Mouse (Mus musculus): ENCODE measurements at regions not wholly inside any gene's neighbourhood (a gene's known extent, or its start where the extent isn't known, plus 50 kb on each side); places are given as distances from the start of the nearest gene placed in this dataset.

GRCm38 (mm10) chr4:89445214-89446155, 134.6 kb upstream of the Cdkn2b start:
- peak; percentile 59 for DNase-seq

GRCm38 (mm10) chr4:89442526-89442925, 131.7 kb upstream of the Cdkn2b start:
- DNase-seq = no peak

GRCm38 (mm10) chr4:89440821-89441220, 130.0 kb upstream of the Cdkn2b start:
- DNase-seq = no peak

- DNase-seq = peak; percentile 19
Measured at GRCm38 (mm10) chr4:89440326-89440725, 129.5 kb upstream of the Cdkn2b start.

GRCm38 (mm10) chr4:89438665-89439064, 127.8 kb upstream of the Cdkn2b start:
- DNase-seq = peak; percentile 27

GRCm38 (mm10) chr4:89436764-89437163, 125.9 kb upstream of the Cdkn2b start:
- no peak for DNase-seq

GRCm38 (mm10) chr4:89434152-89434551, 123.3 kb upstream of the Cdkn2b start:
- DNase-seq = peak; percentile 35

GRCm38 (mm10) chr4:89433528-89433927, 122.7 kb upstream of the Cdkn2b start:
- DNase-seq = no peak

GRCm38 (mm10) chr4:89431520-89431919, 120.7 kb upstream of the Cdkn2b start:
- DNase-seq = peak; percentile 66

- no peak for DNase-seq
Measured at GRCm38 (mm10) chr4:89428465-89428864, 117.6 kb upstream of the Cdkn2b start.

- peak; percentile 94 for DNase-seq
Measured at GRCm38 (mm10) chr4:89427345-89428293, 116.8 kb upstream of the Cdkn2b start.

- DNase-seq = peak; percentile 44
Measured at GRCm38 (mm10) chr4:89425916-89426315, 115.1 kb upstream of the Cdkn2b start.

- peak; percentile 97 for DNase-seq
Measured at GRCm38 (mm10) chr4:89421694-89422354, 111.0 kb upstream of the Cdkn2b start.

GRCm38 (mm10) chr4:89420868-89421267, 110.0 kb upstream of the Cdkn2b start:
- peak; percentile 8 for DNase-seq

- peak; percentile 58 for DNase-seq
Measured at GRCm38 (mm10) chr4:89419507-89419906, 108.7 kb upstream of the Cdkn2b start.

- DNase-seq = no peak
Measured at GRCm38 (mm10) chr4:89405624-89406167, 94.9 kb upstream of the Cdkn2b start.

- no peak for DNase-seq
Measured at GRCm38 (mm10) chr4:89403151-89403550, 92.3 kb upstream of the Cdkn2b start.

GRCm38 (mm10) chr4:89402324-89402723, 91.5 kb upstream of the Cdkn2b start:
- DNase-seq = no peak

- DNase-seq = no peak
Measured at GRCm38 (mm10) chr4:89401696-89402095, 90.9 kb upstream of the Cdkn2b start.

GRCm38 (mm10) chr4:89400342-89400741, 89.5 kb upstream of the Cdkn2b start:
- no peak for DNase-seq

GRCm38 (mm10) chr4:89399277-89399676, 88.4 kb upstream of the Cdkn2b start:
- no peak for DNase-seq

- no peak for DNase-seq
Measured at GRCm38 (mm10) chr4:89396020-89396419, 85.2 kb upstream of the Cdkn2b start.

- DNase-seq = no peak
Measured at GRCm38 (mm10) chr4:89395336-89395735, 84.5 kb upstream of the Cdkn2b start.

Measured in heart, adult 11 months (tissue).